Mouse (Mus musculus) heart, embryonic 14.5 days (tissue): ENCODE data around the gene Celf2. TPM values are rescaled to one million over a fixed set of nuclear protein-coding genes. Genes with fewer than 3 reads are reported as not detected.

Source experiments
- ATAC-seq: fragments of 200-750 bp; cut with Nextera tagmentation; 2 replicates; pipeline ENCODE4 v1.8.0; 2017; ENCODE audit warnings: low read depth, moderate TSS enrichment; ENCODE audit not compliant: insufficient number of reproducible peaks, insufficient read depth, low FRiP score
- H3K27ac ChIP-seq, 2 experiments: fragments of 200-500 bp in 1 of 2; fragments of 300-500 bp in 1 of 2; sonication (generic) in 1 of 2; replicated peaks in 1 of 2; 2 replicates each; pipeline ENCODE4 v1.5.1; 2012 to 2014; ENCODE audit warnings: low read depth in 2 of 2, low read length in 2 of 2, control low read depth in 1 of 2, mild to moderate bottlenecking in 1 of 2, mixed read lengths in 1 of 2; ENCODE audit not compliant: control insufficient read depth in 1 of 2, insufficient read depth in 1 of 2
- H3K27me3 ChIP-seq: fragments of 300-500 bp; sonication (generic); 2 replicates; pipeline ENCODE4 v1.6.1; 2014; ENCODE audit warnings: mild to moderate bottlenecking, low read length, control low read depth; ENCODE audit not compliant: control insufficient read depth, insufficient read depth
- H3K36me3 ChIP-seq: fragments of 300-500 bp; sonication (generic); 2 replicates; pipeline ENCODE4 v1.6.1; 2014; ENCODE audit warnings: mild to moderate bottlenecking, control low read depth, low read length, mixed read lengths; ENCODE audit not compliant: control insufficient read depth, insufficient read depth
- H3K4me1 ChIP-seq, 2 experiments: fragments of 200-500 bp in 1 of 2; fragments of 300-500 bp in 1 of 2; sonication (generic) in 1 of 2; 2 replicates each; pipeline ENCODE4 v1.6.1; 2012 to 2014; ENCODE audit warnings: low read length in 2 of 2, control low read depth in 1 of 2, mixed read lengths in 1 of 2; ENCODE audit not compliant: control insufficient read depth in 2 of 2, insufficient read depth in 2 of 2
- H3K4me2 ChIP-seq: fragments of 300-500 bp; sonication (generic); 2 replicates; pipeline ENCODE4 v1.6.1; 2014; ENCODE audit warnings: mild to moderate bottlenecking, low read length
- H3K4me3 ChIP-seq, 2 experiments: fragments of 200-500 bp in 1 of 2; fragments of 300-500 bp in 1 of 2; sonication (generic) in 1 of 2; 2 replicates each; pipeline ENCODE4 v1.5.1; 2012 to 2014; ENCODE audit warnings: low read length in 2 of 2, mild to moderate bottlenecking in 2 of 2, control low read depth in 1 of 2, low read depth in 1 of 2, moderate library complexity in 1 of 2; ENCODE audit not compliant: control insufficient read depth in 1 of 2, insufficient read depth in 1 of 2
- H3K9ac ChIP-seq: fragments of 300-500 bp; sonication (generic); 2 replicates; pipeline ENCODE4 v1.6.1; 2014; ENCODE audit warnings: mild to moderate bottlenecking, low read length
- H3K9me3 ChIP-seq: fragments of 300-500 bp; sonication (generic); 2 replicates; pipeline ENCODE4 v1.6.1; 2016; ENCODE audit warnings: low read length, control low read depth; ENCODE audit not compliant: control insufficient read depth
- WGBS: fragments of 180-500 bp; shearing (Covaris S2); extraction: QIAGEN DNeasy Blood & Tissue Kit; methylation state at CpG from one replicate; pipeline ENCODE4 v1.1.7; 2014; 5-methylcytosine and 5-hydroxymethylcytosine counted together
- polyA plus RNA-seq: library from polyadenylated mRNA; unstranded; fragments of >200 nt; fragmentation: Nextera tagmentation; extraction: Ambion mirVana; gene quantifications from 2 replicates; pipeline ENCODE4 v1.2.1, GENCODE M21; 2014

The Celf2 gene
- polyA plus RNA-seq, 1 experiment from 2014 or later: 66.5 TPM

- no peak overlapping the region for H3K4me2 ChIP-seq
- no peak overlapping the region for H3K27ac ChIP-seq
- ATAC-seq: no peak
- no peak overlapping the region for H3K9ac ChIP-seq
- WGBS: 86% methylated on average over 2 of the region's 2 CpGs
- H3K4me3 ChIP-seq: no peak overlapping the region
- H3K9me3 ChIP-seq: no peaks in the 10 kb centered on the region
- no peaks in the 10 kb centered on the region for H3K27me3 ChIP-seq
- no peaks in the 10 kb centered on the region for H3K36me3 ChIP-seq
- H3K4me1 ChIP-seq: no peaks in the 10 kb centered on the region
Measured at GRCm38 (mm10) chr2:6743173-6743572, 766.2 kb downstream of the Celf2 start.

GRCm38 (mm10) chr2:6739998-6740668 lies 769.2 kb downstream of the Celf2 start:
- H3K9ac ChIP-seq: no peak overlapping the region
- H3K36me3 ChIP-seq: no peaks in the 10 kb centered on the region
- no peaks in the 10 kb centered on the region for H3K27me3 ChIP-seq
- no peak overlapping the region for H3K27ac ChIP-seq
- no peak overlapping the region for H3K4me3 ChIP-seq
- H3K4me1 ChIP-seq: no peaks in the 10 kb centered on the region
- no peaks in the 10 kb centered on the region for H3K9me3 ChIP-seq
- WGBS: 49% methylated on average over 4 of the region's 4 CpGs
- H3K4me2 ChIP-seq: no peak overlapping the region
- no peak for ATAC-seq

GRCm38 (mm10) chr2:6732026-6732425 lies 777.3 kb downstream of the Celf2 start:
- 86% methylated on average over 2 of the region's 2 CpGs for WGBS
- H3K27me3 ChIP-seq: no peaks in the 10 kb centered on the region
- H3K4me1 ChIP-seq: peaks cover 5 to 10% of the 10 kb centered on the region in 2 experiments; a peak in 3 of 4 replicates
- ATAC-seq: no peak
- no peak overlapping the region for H3K4me3 ChIP-seq
- H3K9ac ChIP-seq: no peak overlapping the region
- no peak overlapping the region for H3K4me2 ChIP-seq
- no peaks in the 10 kb centered on the region for H3K9me3 ChIP-seq
- no peak overlapping the region for H3K27ac ChIP-seq
- no peaks in the 10 kb centered on the region for H3K36me3 ChIP-seq

DNA sequence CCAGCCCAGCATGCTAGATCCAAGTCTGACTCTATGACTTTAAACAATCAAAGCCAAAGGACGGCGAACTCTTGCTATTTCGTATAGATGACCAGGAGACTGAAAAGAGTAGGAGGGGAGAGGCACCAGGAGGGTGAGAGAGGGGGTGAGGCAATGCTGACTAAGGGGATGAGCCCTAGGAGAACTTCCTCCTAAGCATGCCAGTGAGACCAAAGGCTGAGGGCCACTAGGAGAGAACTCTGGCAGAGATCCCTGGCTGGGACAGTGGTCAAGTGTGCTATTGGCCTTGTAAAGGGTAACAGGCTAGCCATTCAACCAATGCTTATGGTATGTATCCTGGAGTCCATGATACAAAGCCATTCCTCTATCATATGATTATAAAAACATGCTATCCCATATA lies 778.5 kb downstream of the Celf2 start:
- H3K27ac ChIP-seq: no peak overlapping the region
- H3K4me2 ChIP-seq: no peak overlapping the region
- no peak for ATAC-seq
- H3K4me1 ChIP-seq: peaks cover 5 to 10% of the 10 kb centered on the region in 2 experiments; a peak in 3 of 4 replicates
- H3K36me3 ChIP-seq: no peaks in the 10 kb centered on the region
- H3K4me3 ChIP-seq: no peak overlapping the region
- H3K9ac ChIP-seq: no peak overlapping the region
- H3K9me3 ChIP-seq: no peaks in the 10 kb centered on the region
- H3K27me3 ChIP-seq: no peaks in the 10 kb centered on the region
- WGBS: 82% methylated on average over 3 of the region's 3 CpGs

- ATAC-seq: no peak
- 21% methylated on average over 9 of the region's 9 CpGs for WGBS
- peak overlapping the region; percentile 31; the same call in 1 of the 2 replicates for H3K4me2 ChIP-seq
- H3K27me3 ChIP-seq: no peaks in the 10 kb centered on the region
- H3K9ac ChIP-seq: no peak overlapping the region; the same call in 1 of the 2 replicates
- peaks cover 5 to 10% of the 10 kb centered on the region in 2 experiments; a peak in 3 of 4 replicates for H3K4me1 ChIP-seq
- H3K4me3 ChIP-seq: no peak overlapping the region
- no peak overlapping the region for H3K27ac ChIP-seq
- no peaks in the 10 kb centered on the region for H3K36me3 ChIP-seq
- H3K9me3 ChIP-seq: no peaks in the 10 kb centered on the region
Measured at GRCm38 (mm10) chr2:6729984-6730383, 779.4 kb downstream of the Celf2 start.

- Histone ChIP-seq H3K9ac (no peak overlapping the region), H3K9me3 (no peaks in the 10 kb centered on the region), H3K27ac (no peak overlapping the region), H3K4me2 (no peak overlapping the region), H3K27me3 (no peaks in the 10 kb centered on the region), H3K4me3 (no peak overlapping the region), H3K36me3 (no peaks in the 10 kb centered on the region), H3K4me1 (peaks cover 5 to 10% of the 10 kb centered on the region in 2 experiments; a peak in 3 of 4 replicates)
- peak; percentile 48; the same call in 1 of the 2 replicates for ATAC-seq
- 76% methylated on average over 2 of the region's 2 CpGs for WGBS
Measured at GRCm38 (mm10) chr2:6728840-6729252, 780.5 kb downstream of the Celf2 start.

DNA sequence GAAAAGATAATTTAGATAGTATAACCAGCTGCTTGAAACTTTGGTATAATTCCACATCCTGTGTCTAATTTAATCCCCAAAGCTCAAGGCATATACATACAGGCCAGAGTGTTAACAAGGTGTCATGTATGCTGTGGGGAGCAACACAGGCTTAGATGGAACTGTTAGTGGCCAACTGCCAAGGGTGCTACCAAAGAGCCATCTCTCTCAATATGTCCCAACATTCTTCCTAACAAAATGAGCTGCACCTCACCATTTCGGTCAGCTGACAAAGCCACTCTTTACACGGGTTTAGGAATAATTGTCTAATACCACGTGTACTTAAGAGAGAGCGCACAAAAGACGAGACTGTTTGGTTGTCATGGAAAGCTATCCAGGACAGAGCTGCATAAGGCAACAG lies 782.0 kb downstream of the Celf2 start:
- peaks cover 5 to 12% of the 10 kb centered on the region in 2 experiments; a peak in 3 of 4 replicates for H3K4me1 ChIP-seq
- no peaks in the 10 kb centered on the region for H3K9me3 ChIP-seq
- H3K27ac ChIP-seq: no peak overlapping the region
- ATAC-seq: no peak
- no peaks in the 10 kb centered on the region for H3K27me3 ChIP-seq
- WGBS: 90% methylated on average over 5 of the region's 5 CpGs
- H3K4me2 ChIP-seq: no peak overlapping the region
- H3K4me3 ChIP-seq: no peak overlapping the region
- no peak overlapping the region for H3K9ac ChIP-seq
- no peaks in the 10 kb centered on the region for H3K36me3 ChIP-seq

GRCm38 (mm10) chr2:6726071-6726470 lies 783.3 kb downstream of the Celf2 start:
- H3K9ac ChIP-seq: no peak overlapping the region
- no peaks in the 10 kb centered on the region for H3K27me3 ChIP-seq
- ATAC-seq: no peak
- WGBS: 59% methylated on average over 8 of the region's 8 CpGs
- no peak overlapping the region for H3K4me2 ChIP-seq
- H3K36me3 ChIP-seq: no peaks in the 10 kb centered on the region
- H3K27ac ChIP-seq: no peak overlapping the region
- no peak overlapping the region for H3K4me3 ChIP-seq
- H3K9me3 ChIP-seq: no peaks in the 10 kb centered on the region
- peaks cover 15 to 25% of the 10 kb centered on the region in 2 experiments for H3K4me1 ChIP-seq
